8 mouse cellular contexts compared by ENCODE assay signal in the genomic region with DNA sequence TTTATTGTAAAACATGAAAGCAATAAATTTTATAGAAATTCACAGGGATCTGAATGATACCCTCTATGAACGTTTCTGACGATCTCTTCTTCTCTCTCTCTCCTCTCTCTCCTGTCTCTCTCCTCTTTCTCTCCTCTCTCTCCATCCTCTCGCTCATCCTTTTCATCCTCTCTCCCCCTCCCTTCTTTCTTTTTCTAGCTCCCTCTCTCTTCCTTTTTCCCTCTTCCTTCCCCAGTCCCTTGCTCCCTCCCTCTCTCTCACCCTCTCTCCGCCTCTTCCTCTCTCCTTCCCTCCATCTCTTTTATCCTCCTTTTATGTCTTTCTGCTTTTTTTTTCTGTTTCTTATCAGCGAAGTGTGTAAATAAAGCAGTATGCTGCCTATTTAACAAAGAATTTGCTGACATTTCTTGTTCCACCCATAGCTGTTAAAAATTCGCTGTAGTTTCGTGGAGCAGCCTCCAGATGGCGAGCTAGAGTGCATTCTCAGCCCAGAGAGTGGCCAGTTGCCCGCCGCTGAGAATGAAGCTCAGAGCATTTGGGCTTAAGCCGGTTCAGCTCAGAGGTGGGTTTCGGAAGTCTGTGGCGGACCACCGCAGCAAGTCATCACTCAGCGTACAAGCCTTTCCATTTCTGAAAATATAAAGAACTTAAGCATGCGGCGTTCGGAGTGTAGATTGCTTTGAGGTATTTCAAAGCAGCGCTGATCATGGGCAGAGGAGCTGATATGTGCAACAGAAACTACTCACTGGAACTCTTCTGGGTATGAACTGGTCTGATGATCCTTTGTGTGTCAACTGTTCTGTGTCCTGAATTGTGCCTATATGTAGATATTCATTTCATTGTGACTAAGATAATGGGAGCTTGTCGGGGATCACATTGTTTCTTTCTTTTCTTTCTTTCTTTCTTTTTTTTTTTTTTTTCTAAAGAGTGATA. TPM values are rescaled to one million over a fixed set of nuclear protein-coding genes. Genes with fewer than 3 reads are reported as not detected.
DNase-seq lines count a peak whose midpoint lies in the region; ATAC-seq and TF ChIP-seq lines count a peak whose summit lies in the region.

No protein-coding gene starts in this region.

- peak; percentile 54 for DNase-seq in gastrocnemius, adult 2 months
- no peak for DNase-seq in gastrocnemius, postnatal 25 days
- peak; percentile 76 to 84 for DNase-seq in cerebellum, postnatal 36 days
- DNase-seq in kidney, adult 2 months: peak; percentile 54

- no peaks in the 10 kb centered on the region for H3K36me3 ChIP-seq in kidney, adult 2 months (ENCODE audit: control insufficient read depth, insufficient read depth, low read length)
- no peaks in the 10 kb centered on the region for H3K36me3 ChIP-seq in limb, embryonic 15.5 days
- no peaks in the 10 kb centered on the region for H3K36me3 ChIP-seq in myocyte (ENCODE audit: control insufficient read depth, insufficient read depth)

- peak overlapping the region; percentile 43 for H3K4me2 ChIP-seq in limb, embryonic 15.5 days
- H3K4me2 ChIP-seq in myocyte (ENCODE audit: low read depth): peak overlapping the region; percentile 48

- no peak for TF ChIP-seq POLR2A in kidney, adult 2 months (IDR thresholded peaks at IDR 0.05; ENCODE audit: low read depth, low read length)
- TF ChIP-seq POLR2A in myocyte (IDR thresholded peaks at IDR 0.05; ENCODE audit: insufficient read length, low read depth): no peak

- H3K79me2 ChIP-seq in myocyte (ENCODE audit: control insufficient read depth, insufficient read depth): no peaks in the 10 kb centered on the region

- WGBS in kidney, adult 2 months: 12% methylated on average over 20 of the region's 20 CpGs
- WGBS in limb, embryonic 15.5 days: 12% methylated on average over 20 of the region's 20 CpGs

- no peak overlapping the region for H3K9ac ChIP-seq in limb, embryonic 15.5 days

- TF ChIP-seq CTCF in gastrocnemius, adult 2 months (IDR thresholded peaks at IDR 0.05): peak; percentile 75
- TF ChIP-seq CTCF in kidney, adult 2 months (conservative IDR thresholded peaks at IDR 0.05; ENCODE audit: insufficient read depth, insufficient read length, low read depth, low read length): peak; percentile 72

- H3K27me3 ChIP-seq in kidney, adult 2 months (replicated peaks; ENCODE audit: control insufficient read depth, insufficient read depth, low read length): no peaks in the 10 kb centered on the region
- no peaks in the 10 kb centered on the region for H3K27me3 ChIP-seq in limb, embryonic 15.5 days
- H3K27me3 ChIP-seq in myocyte (ENCODE audit: control insufficient read depth, insufficient read depth, insufficient read length): no peaks in the 10 kb centered on the region

- intact Hi-C loops in gastrocnemius, adult 2 months (cut with DNase I): no loop called here

- peak overlapping the region; percentile 58 for H3K4me3 ChIP-seq in gastrocnemius, adult 2 months
- H3K4me3 ChIP-seq in kidney, adult 2 months (ENCODE audit: insufficient read depth, low read depth, low read length): no peak overlapping the region
- peak overlapping the region; percentile 31 for H3K4me3 ChIP-seq in limb, embryonic 15.5 days
- no peak overlapping the region for H3K4me3 ChIP-seq in myocyte

- H3K4me1 ChIP-seq in kidney, adult 2 months (ENCODE audit: control insufficient read depth, insufficient read depth, low read length): no peaks in the 10 kb centered on the region
- H3K4me1 ChIP-seq in limb, embryonic 15.5 days: no peaks in the 10 kb centered on the region

- H3ac ChIP-seq in myocyte (ENCODE audit: control insufficient read depth, insufficient read length): no peak overlapping the region

- H3K9me3 ChIP-seq in limb, embryonic 15.5 days: no peaks in the 10 kb centered on the region

- no peak overlapping the region for H3K27ac ChIP-seq in gastrocnemius, adult 2 months
- H3K27ac ChIP-seq in kidney, adult 2 months (ENCODE audit: insufficient read depth, low read depth, low read length): no peak overlapping the region
- no peak overlapping the region for H3K27ac ChIP-seq in limb, embryonic 15.5 days

- ATAC-seq in granulocyte monocyte progenitor cell, adult 5-6 weeks (replicated peaks; ENCODE audit: poor library complexity, severe bottlenecking): peak; percentile 83
- no peak for ATAC-seq in limb, embryonic 15.5 days (ENCODE audit: insufficient number of reproducible peaks, low FRiP score, low TSS enrichment, low read depth)
- ATAC-seq in erythroid progenitor cell, adult 5-6 weeks (replicated peaks; ENCODE audit: low FRiP score, poor library complexity, severe bottlenecking): no peak

TF ChIP-seq in myocyte, 11 proteins besides CTCF, POLR2A, EP300 and RAD21:
- TF ChIP-seq E2F4 (IDR thresholded peaks at IDR 0.05; ENCODE audit: insufficient read depth): no peak
- TF ChIP-seq POLR2AphosphoS2 (IDR thresholded peaks at IDR 0.05; ENCODE audit: insufficient read length, low read depth): no peak
- no peak for TF ChIP-seq CEBPB (IDR thresholded peaks at IDR 0.05; ENCODE audit: insufficient read depth, poor library complexity, severe bottlenecking)
- no peak for TF ChIP-seq TCF3 (IDR thresholded peaks at IDR 0.05; ENCODE audit: insufficient read length, low read depth)
- TF ChIP-seq SRF (IDR thresholded peaks at IDR 0.05; ENCODE audit: control insufficient read depth, insufficient read length, low read depth): no peak
- TF ChIP-seq REST (IDR thresholded peaks at IDR 0.05; ENCODE audit: insufficient read depth, insufficient read length): no peak

RNA-seq across cellular contexts. Expression of a gene that starts 8.5 kb away (rescaled TPM):
- not detected for total RNA-seq in gastrocnemius, adult 2 months (2021)
- total RNA-seq in gastrocnemius, postnatal 25 days (2021): under 1 TPM in 1 of 2 experiments, not detected in 1; 0.08 TPM
- total RNA-seq in granulocyte monocyte progenitor cell, adult 5-6 weeks (2014; fragmentation: Nextera tagmentation): not detected in 2 replicates
- total RNA-seq in granulocyte monocyte progenitor cell, adult 5-6 weeks (2017): not detected in 2 replicates
- not detected in 2 replicates for polyA plus RNA-seq in kidney, adult 2 months (2012; rRNA removed)
- 0.79 and 1.2 TPM in 2 replicates for polyA plus RNA-seq in limb, embryonic 15.5 days (2015; fragmentation: Nextera tagmentation; extraction: Ambion mirVana)
- not detected for polyA plus RNA-seq in myocyte (2012; fragmentation: generic; extraction: Trizol)
- total RNA-seq in erythroid progenitor cell, adult 5-6 weeks (2015; ENCODE audit: low replicate concordance): not detected in 2 replicates
- total RNA-seq in erythroid progenitor cell, adult 5-6 weeks (2017; ENCODE audit: low replicate concordance): not detected in 2 replicates

Comparison
In these comparisons a context has a peak if more than half of its experiments do, and no peak if none do; other contexts are left out.
1. H3K4me3 ChIP-seq: peak in gastrocnemius, adult 2 months (single experiment) and limb, embryonic 15.5 days (single experiment); none in kidney, adult 2 months (single experiment) and myocyte (single experiment).